Mouse (Mus musculus): ENCODE measurements around the gene Crk. TPM values are rescaled to one million over a fixed set of nuclear protein-coding genes. Genes with fewer than 3 reads are reported as not detected.

Gene Crk
- total RNA-seq, 2 experiments from 2014 or later: 91.1 to 94.4 TPM

DNA sequence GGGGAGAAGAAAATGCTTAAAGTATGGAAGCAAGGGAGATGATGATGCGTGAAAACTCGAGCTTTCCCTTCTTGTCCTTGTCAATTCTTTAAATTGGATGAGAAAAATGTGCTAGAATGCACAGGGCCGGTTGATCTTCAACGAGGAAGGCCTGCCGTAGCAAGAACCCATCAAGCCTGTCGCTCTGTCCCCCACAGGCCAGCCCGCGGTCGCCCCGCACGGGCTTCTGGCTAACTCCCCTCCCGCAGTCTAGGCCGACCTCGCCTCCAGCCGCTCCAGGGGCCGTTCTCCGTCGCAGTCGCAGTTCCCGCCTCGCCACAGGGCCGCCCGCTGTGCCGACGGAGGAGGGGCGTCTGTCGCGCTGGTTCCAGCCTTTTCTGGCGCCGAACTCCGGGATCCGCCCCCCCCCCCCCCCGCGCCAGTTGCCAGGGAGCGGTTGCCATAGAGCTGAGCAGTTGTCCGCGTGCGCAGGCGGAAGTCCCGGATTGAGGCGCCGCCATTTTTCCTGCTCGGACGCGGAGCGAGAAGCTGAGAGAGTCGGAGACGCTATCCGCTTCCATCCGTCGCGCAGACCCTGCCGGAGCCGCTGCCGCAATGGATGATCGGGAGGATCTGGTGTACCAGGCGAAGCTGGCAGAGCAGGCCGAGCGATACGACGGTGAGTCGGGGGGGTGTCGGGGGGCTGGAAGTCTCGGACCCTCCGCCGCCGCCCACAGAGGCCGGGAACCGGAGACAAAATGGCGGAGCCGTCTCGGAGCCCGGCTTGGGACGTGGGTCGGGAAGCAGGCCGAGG is 53.6 kb downstream of the Crk start, which contains the start of gene Ywhae:
Gene Ywhae (plus strand): TSS at position 436 of the 793 bp plus-strand sequence.
- peak; percentile 90 to 91 for DNase-seq
- intact Hi-C loops (cut with DNase I): loop anchor here (5.0 kb wide), 1 partner anchor 50 kb away; no protein-coding TSS in a partner anchor

DNA sequence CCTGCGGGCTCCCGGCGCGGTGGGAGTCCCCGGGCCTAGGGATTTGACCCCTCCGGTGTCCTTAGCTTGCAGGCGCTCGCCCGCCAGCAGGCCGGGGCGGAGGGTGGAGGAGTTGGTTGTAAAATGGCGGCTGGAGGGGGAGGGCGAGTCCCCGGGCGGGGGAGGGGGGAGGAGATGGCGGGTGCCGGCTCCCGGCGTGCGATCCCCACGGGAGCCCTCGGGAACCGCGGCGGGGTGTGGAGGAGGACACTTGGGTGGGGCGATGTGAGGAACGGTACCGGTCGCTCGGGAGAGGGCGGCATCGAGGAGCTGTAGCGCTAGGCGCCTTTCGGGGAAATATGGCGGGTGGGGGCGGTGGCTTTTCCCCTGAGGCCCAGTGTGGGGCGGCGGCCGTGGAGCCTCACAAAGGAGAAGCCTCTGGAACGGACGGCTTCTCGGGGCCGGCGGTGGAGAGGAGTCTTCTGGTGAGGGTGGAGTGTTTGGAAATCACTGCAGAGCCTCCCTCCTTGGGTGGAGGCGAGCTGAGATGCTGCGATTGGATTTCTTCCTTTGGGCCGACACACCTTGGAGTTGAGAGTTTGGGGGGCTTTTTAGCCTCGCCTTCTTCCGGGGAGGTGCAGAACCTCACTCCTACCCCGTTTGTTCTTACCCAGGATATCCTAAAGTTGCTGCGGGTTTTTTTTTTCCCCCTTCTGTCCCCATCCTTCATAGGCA is 54.3 kb downstream of the Crk start:
- intact Hi-C loops (cut with DNase I): loop anchor here (5.0 kb wide), 1 partner anchor 51 kb away; no protein-coding TSS in a partner anchor

GRCm38 (mm10) chr11:75735462-75736252 is 56.6 kb downstream of the Crk start:
- intact Hi-C loops (cut with DNase I): no loop called here

More for the DNA sequence above, 54.3 kb downstream of the Crk start:
- peak; percentile 78 to 83 for DNase-seq

DNA sequence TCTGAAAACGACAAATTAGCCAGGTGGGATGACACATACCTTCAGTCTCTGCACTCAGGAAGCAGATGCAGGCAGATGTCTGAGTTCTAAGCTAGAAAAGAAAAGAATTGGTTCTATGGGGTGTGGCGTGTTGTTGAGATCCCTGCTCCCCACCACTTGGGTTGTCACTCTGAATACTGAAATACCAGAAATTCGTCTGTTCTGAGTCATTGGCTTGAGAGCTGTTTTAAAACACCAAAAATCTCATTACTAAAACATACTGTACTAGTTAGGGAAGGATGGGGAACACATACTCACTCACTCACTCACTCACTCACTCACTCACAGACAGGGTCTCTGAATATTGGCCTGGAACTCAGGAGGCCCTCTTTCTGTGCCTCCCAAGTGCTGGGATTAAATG is 57.9 kb downstream of the Crk start:
- intact Hi-C loops (cut with DNase I): no loop called here
- DNase-seq: no peak

More at GRCm38 (mm10) chr11:75735462-75736252, 56.6 kb downstream of the Crk start:
- DNase-seq: no peak

DNA sequence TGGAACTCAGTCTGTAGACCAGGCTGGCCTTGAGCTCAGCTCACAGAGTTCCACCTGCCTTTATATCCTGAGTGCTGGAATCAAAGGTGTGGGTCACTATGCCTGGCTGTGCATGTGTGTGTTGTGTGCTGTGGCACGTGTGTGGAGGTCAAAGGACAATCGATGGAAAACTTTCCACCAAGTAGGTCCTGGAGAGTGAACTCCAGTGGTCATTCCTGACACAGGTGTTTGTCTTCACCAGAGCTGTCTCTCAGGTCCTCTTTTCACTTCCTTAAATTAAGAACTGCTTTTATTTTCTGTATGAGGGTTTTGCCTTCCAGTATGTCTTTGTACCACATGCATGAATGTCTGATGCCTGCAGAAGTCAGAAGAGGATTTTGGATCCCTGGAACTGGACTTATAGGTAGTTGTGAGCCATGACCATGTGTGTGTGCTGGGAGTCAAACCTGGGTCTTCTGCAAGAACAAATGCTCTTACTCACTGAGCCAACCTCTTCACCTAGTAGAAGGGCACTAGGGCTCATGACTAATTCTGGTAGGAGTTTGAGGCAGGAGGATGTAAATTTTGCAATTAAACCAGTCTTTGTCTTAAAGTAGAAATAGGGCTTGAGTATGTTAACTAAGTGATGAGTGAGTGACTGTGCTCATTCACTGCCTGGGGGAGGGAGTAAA is 58.9 kb downstream of the Crk start:
- intact Hi-C loops (cut with DNase I): no loop called here
- DNase-seq: no peak

DNA sequence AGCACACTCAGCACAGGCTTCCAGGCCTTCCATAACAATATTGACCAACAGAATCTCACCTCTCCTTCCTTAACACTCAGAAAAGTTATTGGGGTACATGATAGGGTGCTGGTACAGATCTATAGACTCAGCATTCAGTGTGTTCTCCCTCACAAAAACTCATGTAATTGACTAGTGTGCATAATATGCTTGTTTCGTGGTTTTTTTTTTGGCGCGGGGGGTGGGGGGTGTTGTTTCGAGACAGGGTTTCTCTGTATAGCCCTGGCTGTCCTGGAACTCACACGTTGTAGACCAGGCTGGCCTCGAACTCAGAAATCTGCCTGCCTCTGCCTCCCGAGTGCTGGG is 59.4 kb downstream of the Crk start:
- DNase-seq: no peak
- intact Hi-C loops (cut with DNase I): no loop called here

GRCm38 (mm10) chr11:75740204-75740603 is 61.1 kb downstream of the Crk start:
- no peak for DNase-seq
- intact Hi-C loops (cut with DNase I): loop anchor here (5.0 kb wide), 1 partner anchor 208 kb away; the partner anchor contains the start of gene Slc43a2

- no peak for DNase-seq
- intact Hi-C loops (cut with DNase I): loop anchor here (5.0 kb wide), 1 partner anchor 209 kb away; the partner anchor contains the start of gene Slc43a2
Observed at GRCm38 (mm10) chr11:75741615-75742014, 62.6 kb downstream of the Crk start.

DNA sequence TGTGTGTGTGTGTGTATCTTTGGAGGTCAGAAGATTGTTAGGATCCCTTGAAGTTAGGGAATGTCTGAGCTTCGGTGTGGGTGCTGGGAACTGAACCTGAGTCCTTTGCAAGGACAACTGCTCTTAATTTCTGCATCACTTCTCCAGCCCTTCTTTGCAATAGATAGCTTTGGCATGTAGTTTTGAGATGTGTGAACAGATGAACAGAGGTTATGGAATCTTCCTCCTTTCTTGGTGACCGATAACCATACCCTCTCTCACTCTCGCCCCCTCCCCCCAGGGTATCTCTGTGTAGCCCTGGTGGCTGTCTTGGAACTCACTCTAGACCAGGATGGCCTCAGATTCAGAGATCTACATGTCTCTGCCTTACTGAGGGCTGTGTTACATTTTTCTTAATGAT is 65.7 kb downstream of the Crk start:
- intact Hi-C loops (cut with DNase I): loop anchor here (5.0 kb wide), 1 partner anchor 212 kb away; the partner anchor contains the start of gene Slc43a2
- no peak for DNase-seq

GRCm38 (mm10) chr11:75750537-75750936 is 71.5 kb downstream of the Crk start:
- no peak for DNase-seq
- intact Hi-C loops (cut with DNase I): loop anchor here (5.0 kb wide), 1 partner anchor 118 kb away; the partner anchor contains the start of gene Inpp5k

DNA sequence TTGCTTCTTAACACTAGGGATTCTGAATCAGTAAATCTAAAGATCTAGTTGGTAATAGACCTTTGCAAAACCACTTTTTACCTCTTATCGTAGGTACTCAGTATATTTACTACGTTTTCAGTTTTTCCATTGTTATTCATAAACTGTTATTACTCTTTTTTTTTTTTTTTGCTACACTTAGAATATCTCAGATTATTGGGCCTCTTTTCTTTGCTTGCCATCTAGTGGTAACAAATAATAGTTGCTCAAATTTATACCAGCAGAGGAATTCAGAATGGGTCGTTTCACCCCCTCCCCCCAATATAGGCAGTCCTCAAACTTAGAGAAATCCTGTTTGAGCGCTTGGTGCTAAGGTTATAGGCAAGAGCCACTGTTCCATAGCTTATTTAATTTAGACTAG is 72.0 kb downstream of the Crk start:
- intact Hi-C loops (cut with DNase I): loop anchor here (5.0 kb wide), 1 partner anchor 119 kb away; the partner anchor contains the start of gene Inpp5k
- no peak for DNase-seq

Other genes with a start within 250 kb of the Crk start
- gene Serpinf2, start 239.7 kb upstream of the Crk start, total RNA-seq (2021): not detected
- gene Wdr81, start 224.5 kb upstream of the Crk start, total RNA-seq (2021): 10 to 100 TPM in 1 of 2 experiments, 1 to 10 TPM in 1; 9.2 to 10.3 TPM
- 10 to 100 TPM; 11.8 to 11.9 TPM for gene Tlcd2, start 217.5 kb upstream of the Crk start, total RNA-seq (2021)
- 10 to 100 TPM; 84.8 to 93.3 TPM for gene Prpf8, start 192.4 kb upstream of the Crk start, total RNA-seq (2021)
- 10 to 100 TPM; 42.2 to 44.1 TPM for gene Rilp, start 169.2 kb upstream of the Crk start, total RNA-seq (2021)
- gene Scarf1, start 165.7 kb upstream of the Crk start, total RNA-seq (2021): 10 to 100 TPM; 15.7 to 16.5 TPM
- gene Slc43a2, start 147.6 kb upstream of the Crk start, total RNA-seq (2021): 10 to 100 TPM; 23.4 to 25.8 TPM
- gene Pitpna, start 91.2 kb upstream of the Crk start, total RNA-seq (2021): 100 to 1,000 TPM; 124 to 130 TPM
- gene Inpp5k, start 48.3 kb upstream of the Crk start, total RNA-seq (2021): 10 to 100 TPM; 32.7 to 32.8 TPM
- 100 to 1,000 TPM; 136 to 143 TPM for gene Myo1c, start 28.8 kb upstream of the Crk start, total RNA-seq (2021)
- 100 to 1,000 TPM; 534 to 594 TPM for gene Ywhae, start 53.6 kb downstream of the Crk start, total RNA-seq (2021)
- gene Doc2b, start 116.8 kb downstream of the Crk start, total RNA-seq (2021): under 1 TPM; 0.29 TPM